Mouse (Mus musculus) inflammation-experienced regulatory T-cells, adult 6 months (primary cell): ENCODE measurements around the gene Ccdc184. TPM values are rescaled to one million over a fixed set of nuclear protein-coding genes. Genes with fewer than 3 reads are reported as not detected.

Source experiments
- ATAC-seq: one replicate; pipeline ENCODE4 v1.8.0; 2017
- polyA plus RNA-seq, 3 experiments: library from polyadenylated mRNA; unstranded; fragments of 100-300 nt; shearing (Covaris generic); gene quantifications; one replicate each; pipeline ENCODE4 v1.2.1; 2017

Gene Ccdc184
- under 1 TPM; 0.25 to 0.91 (median 0.36) TPM for polyA plus RNA-seq

DNA sequence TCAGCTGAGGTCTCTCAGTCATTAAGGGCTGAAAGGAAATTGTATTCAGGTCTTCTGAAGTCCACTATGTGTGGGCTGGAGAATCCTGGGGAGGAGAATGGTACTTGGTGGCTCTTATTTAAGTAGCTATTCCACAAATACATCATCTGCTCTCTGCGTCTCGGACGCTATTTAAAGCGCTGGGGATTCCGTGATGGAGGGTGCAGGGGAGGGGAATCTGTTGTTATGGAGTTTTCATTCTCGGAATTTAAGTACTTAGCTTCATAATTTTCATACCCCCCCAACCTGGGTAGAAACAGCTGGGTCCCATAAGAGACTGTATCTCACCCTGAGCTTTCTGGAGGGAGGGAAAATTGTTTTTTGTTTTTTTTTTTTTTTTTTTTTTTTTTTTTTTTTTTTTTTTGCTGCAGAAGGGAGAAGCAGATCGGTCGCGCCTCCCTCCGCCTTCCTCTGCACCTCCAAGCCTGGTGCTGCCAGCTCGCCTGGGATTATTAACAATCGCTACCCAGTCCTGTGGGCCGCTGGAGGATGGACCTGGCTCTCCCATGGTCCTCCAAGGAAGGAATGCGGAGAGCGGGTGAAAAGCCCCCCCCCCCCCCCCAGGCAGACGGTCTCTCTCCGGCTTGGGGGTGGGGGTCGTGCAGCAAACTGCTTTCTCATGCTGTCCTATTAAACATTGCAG is at the start of gene Ccdc184:
Gene Ccdc184 (plus strand): TSS at position 196 of the 682 bp plus-strand sequence.
- ATAC-seq = no peak

DNA sequence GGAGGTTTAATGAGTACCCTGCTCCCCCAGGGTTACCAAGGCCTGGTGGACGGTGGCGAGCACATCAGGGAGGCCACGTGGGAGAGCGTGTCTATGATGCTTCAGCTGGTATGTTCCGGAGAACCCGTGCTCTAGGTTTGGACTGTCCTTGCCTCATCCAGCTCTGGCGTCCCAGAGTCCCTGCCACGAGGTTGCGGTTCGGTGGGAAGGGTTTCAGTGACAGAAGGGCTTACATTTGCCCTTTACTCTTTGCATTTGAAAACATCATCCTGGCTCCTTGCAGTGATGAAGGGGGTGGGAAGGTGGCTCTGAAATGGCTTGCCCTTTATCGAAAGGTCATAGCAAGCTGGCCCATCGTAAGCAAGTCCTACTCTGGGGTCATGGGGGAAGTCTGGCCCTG is 47.6 kb upstream of the Ccdc184 start:
- ATAC-seq = no peak

DNA sequence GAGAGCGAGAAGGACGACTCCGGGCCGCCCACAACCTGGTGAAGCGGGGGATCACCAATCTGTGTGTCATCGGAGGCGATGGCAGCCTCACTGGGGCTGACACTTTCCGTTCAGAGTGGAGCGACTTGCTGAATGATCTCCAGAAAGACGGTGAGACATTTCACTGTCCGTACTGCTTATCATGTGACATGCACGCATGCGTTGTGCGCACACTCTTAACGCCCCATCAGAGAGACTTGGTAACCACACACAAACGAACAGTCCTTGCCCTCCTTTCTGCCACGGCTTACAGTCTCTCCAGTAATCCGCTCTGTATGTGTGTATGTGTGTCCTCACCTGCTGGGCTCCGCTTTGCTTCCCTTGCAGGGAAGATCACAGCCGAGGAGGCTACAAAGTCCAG is 46.1 kb upstream of the Ccdc184 start:
- no peak for ATAC-seq

DNA sequence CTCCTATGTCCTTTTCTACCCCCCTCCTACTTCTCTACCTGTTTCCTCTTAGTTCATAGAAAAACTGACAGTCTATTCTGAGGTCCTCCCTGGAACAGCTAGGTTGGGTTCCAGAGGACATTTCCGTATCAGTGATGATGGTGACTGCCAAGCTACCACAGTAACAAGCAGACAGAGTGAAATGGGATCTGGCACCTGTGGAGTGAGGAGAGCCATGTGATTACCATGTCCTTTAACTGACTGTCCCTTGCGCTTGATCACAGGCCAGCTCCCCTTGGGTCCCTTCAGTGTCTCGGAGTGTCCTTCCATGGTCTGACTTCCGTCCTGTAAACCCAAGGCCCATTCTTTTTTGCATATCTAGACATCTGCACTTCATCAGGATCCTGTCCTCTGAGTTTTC is 36.0 kb upstream of the Ccdc184 start:
- ATAC-seq = no peak

DNA sequence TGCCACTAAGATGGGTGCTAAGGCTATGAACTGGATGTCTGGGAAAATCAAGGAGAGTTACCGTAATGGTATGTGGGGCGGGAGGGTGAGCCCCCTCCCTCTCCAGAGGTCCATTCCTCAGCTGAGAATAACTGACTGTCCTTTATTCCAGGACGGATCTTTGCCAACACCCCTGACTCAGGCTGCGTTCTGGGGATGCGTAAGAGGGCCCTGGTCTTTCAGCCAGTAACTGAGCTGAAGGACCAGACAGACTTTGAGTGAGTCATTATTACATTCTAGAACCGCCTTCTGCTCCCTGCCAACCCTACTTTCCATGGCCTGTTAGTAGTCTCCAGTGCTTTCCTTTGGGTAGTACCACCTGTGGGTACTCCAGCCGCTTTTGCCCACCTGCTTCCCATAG is 35.5 kb upstream of the Ccdc184 start:
- ATAC-seq = no peak

DNA sequence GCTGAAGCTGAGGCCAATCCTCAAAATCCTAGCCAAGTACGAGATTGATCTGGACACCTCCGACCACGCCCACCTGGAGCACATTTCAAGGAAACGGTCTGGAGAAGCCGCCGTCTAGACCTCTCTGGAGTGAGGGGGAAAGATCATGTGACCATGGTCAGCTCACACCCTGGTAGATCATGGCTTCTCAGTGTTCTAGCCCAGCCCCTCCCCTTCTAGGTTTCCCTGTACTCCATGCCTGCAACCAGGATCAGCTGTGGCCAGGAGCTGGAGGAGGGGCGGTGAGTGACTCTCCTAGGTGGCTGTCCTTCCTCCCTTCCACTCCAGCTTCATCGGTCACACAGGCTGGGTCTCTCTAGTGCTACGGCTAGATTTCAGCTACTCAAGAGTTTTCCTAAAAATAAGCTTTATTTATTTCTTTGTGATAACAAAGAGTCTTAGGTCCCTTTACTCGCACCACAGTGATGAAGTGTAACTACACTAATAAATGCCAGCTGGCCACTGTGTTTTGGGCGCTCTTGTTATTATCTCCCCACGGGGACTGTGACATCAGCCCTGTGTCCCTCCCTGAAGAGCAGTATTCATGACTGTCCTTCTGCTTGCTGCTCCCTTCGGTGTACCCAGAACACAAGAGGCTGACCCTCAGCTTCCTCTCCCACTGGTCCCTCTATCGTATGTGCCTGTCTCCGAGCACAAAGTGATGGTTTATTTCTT is 34.9 kb upstream of the Ccdc184 start:
- no peak for ATAC-seq

DNA sequence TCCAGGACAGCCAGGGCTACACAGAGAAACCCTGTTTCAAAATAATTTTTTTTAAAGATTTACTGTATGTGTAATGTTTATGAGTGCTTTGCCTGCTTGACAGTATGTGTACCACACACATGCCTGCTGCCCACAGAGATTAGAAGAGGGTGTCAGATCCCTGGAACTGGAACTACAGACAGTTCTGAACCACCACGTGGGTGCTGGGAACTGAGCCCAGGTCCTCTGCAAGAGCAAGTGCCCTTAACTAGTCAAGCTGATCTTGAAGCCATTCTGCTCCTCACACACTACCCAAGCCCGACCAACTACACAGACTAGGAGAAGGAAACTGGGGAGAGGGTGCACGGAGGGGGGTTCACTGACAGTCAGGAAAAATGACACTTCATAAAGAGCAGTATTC is 33.5 kb upstream of the Ccdc184 start:
- ATAC-seq = no peak

DNA sequence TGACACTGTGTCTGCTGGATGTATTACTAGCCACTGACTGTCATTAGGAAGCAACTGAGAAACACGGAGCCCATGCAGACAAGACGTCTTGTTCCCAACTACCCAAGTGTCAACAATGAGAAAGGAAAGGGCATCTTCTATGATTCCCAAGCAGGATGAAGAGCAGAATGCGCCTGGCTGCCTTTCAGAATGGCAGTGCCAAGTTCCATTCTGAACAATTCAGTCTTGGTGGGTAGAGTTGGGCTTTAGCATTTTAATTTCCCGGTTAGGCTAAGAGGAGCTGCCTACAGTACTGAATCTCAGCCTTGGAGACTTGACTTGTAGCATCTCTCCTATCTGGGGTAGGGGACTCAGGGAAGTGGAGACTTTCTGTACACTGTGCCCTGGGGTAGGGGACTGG is 32.9 kb upstream of the Ccdc184 start:
- ATAC-seq = no peak

DNA sequence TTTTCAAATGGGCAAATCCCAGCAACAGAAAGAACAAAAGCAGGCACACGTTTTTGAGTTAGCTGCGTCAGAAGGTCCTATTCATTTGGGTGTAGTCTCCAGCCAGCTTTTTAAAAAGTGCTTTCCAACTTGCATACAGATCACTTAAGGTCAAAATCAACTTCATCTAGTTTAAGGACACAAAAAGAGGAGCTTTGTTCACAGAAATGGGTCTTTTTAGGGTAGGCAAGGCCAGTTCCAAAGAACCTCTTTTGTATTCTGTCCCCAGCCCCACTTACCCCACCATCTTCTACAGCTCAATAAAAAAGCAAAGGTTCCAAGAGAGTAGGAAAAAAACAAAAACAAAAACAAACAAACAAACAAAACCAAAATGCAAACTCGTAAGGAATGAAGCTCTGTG is 32.3 kb upstream of the Ccdc184 start:
- ATAC-seq = no peak

DNA sequence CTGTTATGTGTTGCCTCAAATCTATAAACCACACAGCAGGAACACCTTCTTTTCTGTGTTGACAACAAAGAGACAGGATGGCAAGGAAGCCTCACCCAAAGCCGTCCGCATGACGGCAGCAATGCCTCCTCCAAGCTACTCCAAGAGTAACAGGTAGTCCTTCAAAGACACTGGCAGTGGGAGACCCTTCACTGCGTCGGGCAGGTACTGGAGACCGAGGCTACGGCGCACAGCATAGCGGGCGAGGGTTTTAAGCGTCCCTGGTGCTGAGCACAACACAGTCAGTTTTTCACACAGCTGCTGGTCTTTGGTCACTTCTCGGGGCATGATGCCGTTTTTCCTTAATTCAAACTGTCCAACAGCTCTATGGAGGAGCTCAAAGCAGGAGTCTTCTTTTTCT is 31.3 kb upstream of the Ccdc184 start:
- ATAC-seq = no peak

DNA sequence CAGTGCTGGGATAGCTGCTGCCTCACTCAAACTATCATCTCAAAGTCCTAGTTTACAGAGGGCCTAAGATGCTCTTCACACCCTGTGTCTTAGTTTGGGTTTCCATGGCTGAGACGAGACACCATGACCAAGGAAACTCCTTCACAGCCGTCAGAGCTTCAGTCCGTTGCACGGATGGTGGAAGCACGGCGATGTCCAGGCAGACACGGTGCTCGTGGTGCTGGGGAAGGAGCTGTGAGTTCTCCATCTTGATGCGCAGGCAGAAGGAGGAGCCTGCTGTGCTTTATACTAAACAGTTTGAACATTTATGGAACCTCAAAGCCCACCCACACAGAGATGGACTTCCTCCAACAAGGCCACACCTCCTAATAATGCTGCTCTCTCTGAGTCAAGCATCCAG is 30.1 kb upstream of the Ccdc184 start:
- ATAC-seq = no peak

DNA sequence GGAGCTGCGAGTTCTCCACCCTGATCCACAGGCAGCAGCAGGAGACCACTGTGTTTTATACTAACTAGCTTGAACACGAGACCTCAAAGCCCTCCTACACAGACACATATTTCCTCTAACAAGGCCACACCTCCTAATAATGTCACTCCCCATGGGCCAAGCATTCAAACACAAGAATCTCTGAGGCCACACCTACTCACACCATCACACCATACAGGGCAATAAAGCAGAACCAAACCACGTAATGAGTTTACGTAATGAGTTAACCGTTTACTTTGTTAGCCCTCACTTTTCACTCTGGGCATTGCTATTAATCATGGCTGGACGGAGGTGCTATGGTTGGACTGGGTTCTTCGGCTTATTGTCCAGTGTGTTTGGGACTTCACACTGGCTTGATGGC is 27.2 kb upstream of the Ccdc184 start:
- no peak for ATAC-seq

DNA sequence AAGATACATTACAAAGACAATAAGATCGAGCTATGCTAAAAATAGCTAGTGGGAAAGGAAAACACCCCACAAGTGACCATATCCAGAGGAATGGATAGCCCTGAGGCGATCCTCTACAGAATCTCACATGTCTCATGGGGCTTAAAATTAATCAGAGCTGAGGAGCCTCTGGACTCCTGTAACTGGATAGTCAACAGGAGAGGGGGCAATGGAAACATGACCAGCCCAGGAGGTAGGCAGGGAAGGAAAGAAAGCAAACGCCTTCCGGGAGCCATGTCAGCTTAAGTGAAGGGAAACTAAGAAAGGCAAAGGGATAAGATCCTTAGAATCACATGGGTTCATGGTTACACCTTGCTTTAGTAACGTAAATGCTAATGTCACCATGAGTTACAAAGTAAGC is 26.1 kb upstream of the Ccdc184 start:
- ATAC-seq = no peak

DNA sequence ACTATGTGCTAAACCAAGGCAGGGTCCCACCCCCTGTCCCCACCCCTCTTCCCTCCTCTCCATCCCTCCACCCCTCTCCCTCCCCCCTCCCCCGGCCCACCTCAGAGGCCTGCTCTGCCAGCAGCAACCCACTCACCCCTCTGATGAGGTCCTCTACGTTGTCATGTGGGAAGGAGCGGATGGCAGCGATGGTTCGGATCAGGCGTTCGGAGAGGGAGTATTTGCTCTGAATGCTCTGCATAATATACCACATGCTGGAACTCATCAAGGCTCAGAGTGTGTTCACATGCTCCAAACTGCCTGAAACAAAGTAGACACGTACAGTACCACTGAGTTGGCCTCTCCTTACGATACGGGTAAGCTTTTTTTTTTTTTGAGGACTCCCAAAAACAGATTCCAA is 24.4 kb upstream of the Ccdc184 start:
- no peak for ATAC-seq

DNA sequence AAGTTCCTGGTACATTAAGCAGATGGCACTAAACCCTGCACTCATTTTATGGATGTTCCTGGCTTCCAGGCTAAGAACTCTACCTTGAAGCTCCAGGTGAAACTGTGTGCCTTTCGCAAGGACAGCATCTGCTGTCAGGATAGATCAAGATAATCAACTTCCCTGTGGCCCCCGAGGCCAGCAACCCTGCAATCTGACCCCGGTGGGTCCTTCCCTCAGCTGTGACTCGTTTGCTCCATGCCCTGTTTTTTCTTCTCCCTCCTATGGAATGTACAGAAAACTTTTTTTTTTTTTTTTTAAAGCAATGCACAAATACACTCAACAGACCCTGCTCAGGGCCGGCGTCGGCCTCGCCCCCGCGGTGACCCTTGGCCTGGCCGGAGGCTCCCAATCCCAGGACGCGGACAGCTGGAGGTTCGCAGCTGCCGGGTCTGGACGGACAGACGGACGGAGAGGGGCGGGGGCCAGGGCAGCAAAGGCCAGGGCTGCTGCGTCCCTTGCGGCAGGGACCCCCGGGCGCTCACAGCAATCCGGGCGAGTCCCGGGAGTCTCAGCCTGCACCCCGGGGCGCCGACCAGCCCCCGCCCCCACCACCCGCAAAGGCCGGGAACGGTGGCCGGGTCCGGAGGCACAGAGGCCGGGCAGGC is 22.0 kb upstream of the Ccdc184 start:
- ATAC-seq = no peak

DNA sequence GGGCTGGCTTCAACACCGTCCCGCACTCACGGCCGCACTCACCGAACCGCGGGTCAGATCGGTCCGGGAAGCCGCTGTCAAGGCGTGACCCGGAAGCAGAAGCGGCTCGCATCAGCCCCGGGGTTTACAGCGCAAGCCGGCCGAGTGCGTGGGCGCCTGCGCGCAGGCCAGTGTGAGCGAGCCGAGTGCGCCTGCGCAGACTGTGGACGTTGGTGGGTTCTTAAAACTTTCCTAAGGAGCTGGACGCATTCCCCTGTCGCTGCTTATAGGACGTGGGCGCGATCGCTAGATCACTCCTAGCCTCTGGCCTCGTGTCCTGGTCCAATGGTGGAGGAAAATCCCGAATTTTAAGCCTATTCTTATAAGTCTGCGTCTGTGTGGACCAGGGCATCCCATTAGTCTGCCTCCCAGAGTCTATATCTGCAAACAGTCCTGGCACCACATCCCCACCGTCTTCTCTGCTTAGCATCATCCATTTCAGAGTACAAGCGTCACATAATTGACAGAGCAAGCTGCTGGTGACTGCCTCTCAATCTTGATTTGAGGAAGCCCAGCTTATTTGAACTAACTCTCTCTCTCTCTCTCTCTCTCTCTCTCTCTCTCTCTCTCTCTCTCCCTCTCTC is 21.3 kb upstream of the Ccdc184 start:
- ATAC-seq = peak; percentile 95

DNA sequence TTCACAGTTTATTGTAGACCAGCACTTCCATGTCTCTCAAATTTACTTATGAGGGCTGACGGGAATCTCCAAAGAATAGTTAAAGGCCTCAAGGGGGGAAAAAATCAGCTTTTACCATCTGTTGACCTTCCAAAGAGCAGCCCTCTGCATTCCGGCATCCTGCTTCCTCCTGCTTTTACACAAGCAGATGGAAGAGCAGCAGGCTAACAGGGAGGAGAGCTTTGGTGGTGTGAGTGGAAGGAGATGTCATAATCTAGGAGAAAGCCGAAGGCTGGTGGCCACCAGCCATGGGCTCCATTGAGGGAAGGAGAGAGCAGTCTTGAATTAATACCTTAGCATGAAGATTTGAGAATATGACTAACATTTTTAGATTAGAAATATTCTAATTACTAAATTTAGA is 18.6 kb upstream of the Ccdc184 start:
- ATAC-seq = no peak

DNA sequence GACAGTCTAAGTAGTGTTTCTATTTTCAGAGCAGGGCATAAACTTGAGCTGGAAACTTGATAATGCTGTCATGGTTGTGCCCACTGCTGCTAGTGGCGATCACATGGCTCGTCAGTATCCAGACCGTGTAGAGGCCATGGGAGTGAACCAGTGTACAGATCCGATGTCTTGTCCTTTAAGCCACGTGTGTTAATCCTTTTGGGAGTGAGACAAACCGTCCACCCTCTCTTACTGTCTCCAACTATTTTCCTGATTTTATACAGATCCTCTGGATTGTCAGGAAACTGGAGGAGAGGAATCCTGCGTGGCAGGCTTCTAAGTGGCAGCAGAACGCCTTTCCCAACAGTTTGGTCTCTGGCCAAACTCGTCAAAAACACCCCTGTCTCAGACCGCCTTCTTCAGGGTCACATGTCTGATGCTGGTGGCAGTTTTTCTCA is 17.8 kb upstream of the Ccdc184 start:
- ATAC-seq = no peak

DNA sequence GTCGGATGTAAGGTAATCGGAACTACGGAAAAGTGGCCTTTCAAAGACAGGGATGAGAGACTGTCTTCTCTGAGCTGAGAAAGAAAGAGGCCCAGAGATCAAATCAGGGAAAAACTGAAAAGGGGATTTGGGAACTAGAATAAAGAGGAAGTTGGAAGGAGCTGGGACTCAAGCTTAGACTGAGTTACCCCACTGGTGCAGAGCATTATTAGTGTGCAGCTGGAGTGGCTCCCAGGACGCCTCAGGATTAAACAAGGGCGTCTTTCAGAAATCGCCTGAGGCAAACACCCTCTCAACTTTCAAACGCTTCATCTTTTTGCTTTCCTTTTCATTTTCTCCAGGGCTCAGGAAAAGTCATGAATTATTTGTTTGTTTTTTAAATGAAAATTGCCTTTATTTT is 14.0 kb upstream of the Ccdc184 start:
- no peak for ATAC-seq

DNA sequence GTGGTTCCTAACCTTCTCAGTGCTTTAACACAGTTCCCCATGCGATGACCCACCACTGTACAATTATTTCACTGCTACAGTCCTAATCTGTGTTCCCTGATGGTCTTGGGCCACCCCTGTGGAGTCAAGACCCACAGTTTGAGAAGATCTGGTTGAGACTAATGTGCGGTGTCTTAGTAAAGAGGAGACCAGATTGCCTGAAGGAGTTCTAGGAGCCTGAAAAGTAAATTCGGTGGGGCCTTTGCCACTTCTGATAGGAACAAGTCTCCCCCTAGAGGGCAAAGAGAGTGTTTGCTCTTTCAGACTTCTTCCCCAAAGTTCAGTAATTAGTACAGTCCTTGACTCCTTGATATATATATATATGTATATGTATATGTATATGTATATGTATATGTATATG is 13.3 kb upstream of the Ccdc184 start:
- peak; percentile 78 for ATAC-seq

DNA sequence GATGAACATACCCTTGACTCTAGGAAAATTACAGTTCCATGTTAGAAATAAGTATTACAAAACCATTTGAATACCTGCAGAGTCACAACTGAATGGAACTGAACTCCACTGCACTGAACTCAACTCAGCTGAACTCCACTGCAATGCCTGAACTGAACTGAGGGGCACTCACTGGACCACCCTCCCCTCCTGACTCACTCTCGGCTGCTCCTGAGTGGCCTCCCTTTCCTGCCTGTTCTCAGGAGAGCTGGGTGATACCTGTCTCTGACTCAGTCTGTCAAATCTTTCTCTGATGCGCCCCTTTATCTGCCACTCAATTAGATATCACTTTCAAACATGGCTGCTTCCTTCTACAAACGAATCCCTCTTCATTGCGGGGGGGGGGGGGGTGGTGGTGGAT is 12.8 kb upstream of the Ccdc184 start:
- ATAC-seq = no peak

DNA sequence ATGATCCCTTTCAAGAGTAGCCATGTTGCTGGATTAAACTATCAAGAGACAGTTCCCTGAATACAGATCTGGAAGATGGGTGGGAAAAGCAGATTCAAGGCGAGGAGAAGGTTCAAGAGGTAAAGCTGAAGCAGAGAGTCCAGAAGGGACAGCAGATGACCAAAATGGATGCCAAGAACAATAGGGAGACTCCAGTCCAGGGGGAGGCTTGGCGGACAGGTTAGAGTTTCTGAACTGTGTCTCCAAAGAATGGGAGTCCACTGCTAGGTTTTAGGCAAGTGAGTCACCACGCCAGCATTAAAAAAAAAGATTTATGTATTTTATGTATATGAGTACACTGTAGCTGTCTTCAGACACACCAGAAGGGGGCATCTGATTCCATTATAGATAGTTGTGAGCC is 12.3 kb upstream of the Ccdc184 start:
- ATAC-seq = no peak

DNA sequence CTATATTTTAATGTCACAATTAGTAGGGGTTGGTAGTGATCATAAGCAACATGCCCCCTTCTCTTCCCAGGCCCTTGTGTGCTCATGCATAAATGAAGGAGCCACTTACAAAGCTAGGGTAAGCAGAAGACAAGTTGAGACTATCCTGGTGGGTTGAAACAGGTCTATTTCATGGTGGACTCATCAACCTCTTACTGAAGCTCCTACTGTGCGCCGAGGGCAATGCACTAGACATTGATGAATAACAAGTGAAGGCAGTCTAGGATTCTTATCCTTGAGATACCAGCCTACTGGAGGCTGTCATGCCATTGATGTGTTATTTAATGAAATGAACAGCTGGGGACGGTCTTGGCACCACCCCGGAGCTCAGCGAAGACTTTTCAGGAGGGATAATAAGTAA is 11.7 kb upstream of the Ccdc184 start:
- no peak for ATAC-seq

DNA sequence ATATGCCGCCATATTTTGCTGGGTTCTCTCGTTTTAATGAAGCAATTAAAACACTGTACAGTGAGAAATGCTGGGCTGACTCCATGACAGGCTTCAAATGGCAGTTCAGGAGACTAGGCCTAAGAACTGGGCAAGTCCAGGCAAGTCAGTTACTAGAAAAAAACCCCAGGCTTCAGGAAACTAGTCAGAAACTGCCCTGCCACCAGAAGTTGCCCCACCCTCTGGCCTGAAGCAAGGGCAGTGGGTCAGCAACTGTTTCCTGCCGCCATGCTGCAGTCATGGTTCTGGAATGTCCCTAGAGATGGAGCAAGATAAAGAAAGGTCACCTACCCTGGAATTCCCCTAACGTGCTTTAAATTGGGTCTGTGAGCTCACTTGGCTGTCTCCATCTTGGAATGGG is 11.0 kb upstream of the Ccdc184 start:
- ATAC-seq = no peak
